Mouse (Mus musculus) layer of hippocampus, adult 2 months (tissue): Measurements from ENCODE around the gene Ube2q2. TPM values are rescaled to one million over a fixed set of nuclear protein-coding genes. Genes with fewer than 3 reads are reported as not detected.
A peak's percentile ranks its signal among the peaks of the same experiment; 100 is the strongest.

Experiments
- DNase-seq, 2 experiments: peaks; one replicate each; pipeline ENCODE4 v3.0.0; 2022; ENCODE audit warnings: low spot score in 2 of 2
- H3K27ac ChIP-seq: fragments of 200-600 bp; 2 replicates; pipeline ENCODE4 v1.8.1; 2022
- H3K4me3 ChIP-seq: fragments of 200-600 bp; 2 replicates; pipeline ENCODE4 v1.8.1; 2022; ENCODE audit warnings: mild to moderate bottlenecking
- CTCF ChIP-seq: fragments of 200-600 bp; conservative IDR thresholded peaks from 2 replicates; pipeline ENCODE4 v1.8.1; 2022; ENCODE audit warnings: antibody characterized with exemption, mild to moderate bottlenecking, moderate library complexity
- total RNA-seq, 2 experiments: library from RNA; stranded (reverse); gene quantifications; 2 replicates each; pipeline ENCODE4 v1.2.3; 2021

Ube2q2 gene
- total RNA-seq, 2 experiments from 2014 or later, result 58.0 to 65.8 TPM

DNA sequence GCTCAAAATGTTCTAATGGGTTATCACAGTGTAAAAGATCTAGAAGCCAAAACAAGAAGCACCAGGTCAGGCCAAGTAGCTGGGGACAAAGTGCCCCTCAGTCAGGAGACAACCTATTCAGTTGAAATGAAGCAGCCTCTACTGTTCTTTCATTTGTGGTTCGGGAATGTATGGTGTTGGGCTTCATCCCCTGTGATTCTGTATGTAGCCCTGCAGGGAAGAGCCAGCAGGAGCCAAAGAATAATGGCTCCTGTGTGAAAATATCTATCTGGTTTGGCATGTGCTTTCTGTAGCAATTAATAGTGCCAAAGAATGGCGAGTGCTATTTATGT, 59.8 kb downstream of the Ube2q2 start:
- Histone ChIP-seq H3K27ac (peak overlapping the region; percentile 91), H3K4me3 (peak overlapping the region; percentile 74)
- TF ChIP-seq CTCF, result no peak
- DNase-seq, result no peak

DNA sequence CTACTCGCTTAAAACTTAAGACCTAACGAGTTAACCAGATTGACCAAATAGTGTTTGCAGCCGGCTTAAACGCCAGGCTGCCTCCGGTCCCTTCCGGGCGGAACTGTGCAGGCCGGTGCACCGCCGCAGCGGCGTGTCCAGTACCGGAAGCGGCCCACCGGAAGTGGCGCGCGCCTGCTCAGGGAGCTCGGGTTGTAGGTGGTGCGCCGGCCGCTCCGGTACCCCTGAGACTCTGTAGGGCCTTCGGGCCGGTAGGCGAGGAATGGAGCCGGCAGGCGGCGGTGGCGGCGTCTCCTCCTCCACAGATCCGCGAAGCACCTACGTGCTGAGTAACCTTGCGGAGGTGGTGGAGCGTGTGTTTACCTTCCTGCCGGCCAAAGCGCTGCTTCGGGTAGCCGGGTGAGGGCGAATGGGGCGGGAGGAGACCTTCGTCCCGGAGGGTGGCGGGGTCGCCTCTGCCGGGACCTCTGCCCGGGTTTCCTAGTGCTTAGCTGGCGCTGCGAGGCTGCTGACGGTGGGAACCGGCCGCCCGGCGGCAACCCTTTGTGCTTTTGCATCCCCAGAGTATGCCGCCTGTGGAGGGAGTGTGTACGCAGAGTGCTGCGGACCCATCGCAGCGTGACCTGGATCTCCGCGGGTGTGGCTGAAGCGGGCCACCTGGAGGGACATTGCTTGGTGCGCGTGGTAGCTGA, 60.3 kb downstream of the Ube2q2 start, which contains the start of gene Fbxo22:
Gene Fbxo22 (plus strand): TSS at position 136 of the 692 bp plus-strand sequence.
- Histone ChIP-seq H3K27ac (peak within 1 kb of the TSS; percentile 91), H3K4me3 (peak within 1 kb of the TSS; percentile 74)
- DNase-seq, result peak; percentile 77 to 81
- peak; percentile 50 for TF ChIP-seq CTCF

DNA sequence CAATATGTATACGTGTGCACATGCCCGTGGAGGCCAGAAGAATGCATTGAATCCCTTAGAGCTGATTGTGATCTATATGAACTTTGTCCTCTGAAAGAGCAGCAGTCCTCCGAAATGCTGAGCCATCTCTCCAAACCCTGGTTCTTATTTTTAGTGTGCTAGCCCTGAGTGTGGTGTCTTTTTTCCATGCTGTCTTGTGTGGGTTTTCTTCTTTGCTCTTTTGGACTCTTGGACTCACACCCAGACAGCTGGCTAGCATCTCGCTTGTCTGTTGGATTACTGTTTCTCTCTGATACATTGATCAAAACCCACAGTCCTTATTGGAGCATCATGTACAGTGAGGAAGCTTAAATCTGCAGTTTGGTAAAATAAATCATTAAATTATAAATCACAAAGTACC, 63.0 kb downstream of the Ube2q2 start:
- H3K4me3 ChIP-seq, result no peak overlapping the region
- H3K27ac ChIP-seq, result no peak overlapping the region
- DNase-seq, result no peak
- no peak for TF ChIP-seq CTCF

DNA sequence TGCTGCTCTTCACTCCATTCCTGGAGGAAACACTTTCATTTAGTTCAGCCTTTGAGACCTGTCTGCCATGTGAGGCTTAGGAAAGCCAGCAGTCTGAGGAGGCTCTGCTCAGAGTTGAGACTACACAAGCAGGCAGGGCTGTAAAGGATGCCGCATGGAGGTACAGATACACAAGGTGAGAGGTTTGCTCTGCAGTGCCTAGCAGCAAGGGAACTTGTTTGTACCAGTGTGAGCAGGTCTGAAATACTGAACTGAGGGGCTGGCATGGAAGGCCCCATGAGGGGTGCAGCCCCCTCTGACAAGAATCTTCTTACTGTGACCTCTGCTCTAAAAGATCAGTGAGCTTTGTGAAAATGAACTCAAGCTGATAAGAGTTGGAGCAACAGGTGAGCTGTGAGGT, 64.7 kb downstream of the Ube2q2 start:
- no peak for DNase-seq
- TF ChIP-seq CTCF, result no peak
- Histone ChIP-seq H3K27ac (no peak overlapping the region), H3K4me3 (no peak overlapping the region)

DNA sequence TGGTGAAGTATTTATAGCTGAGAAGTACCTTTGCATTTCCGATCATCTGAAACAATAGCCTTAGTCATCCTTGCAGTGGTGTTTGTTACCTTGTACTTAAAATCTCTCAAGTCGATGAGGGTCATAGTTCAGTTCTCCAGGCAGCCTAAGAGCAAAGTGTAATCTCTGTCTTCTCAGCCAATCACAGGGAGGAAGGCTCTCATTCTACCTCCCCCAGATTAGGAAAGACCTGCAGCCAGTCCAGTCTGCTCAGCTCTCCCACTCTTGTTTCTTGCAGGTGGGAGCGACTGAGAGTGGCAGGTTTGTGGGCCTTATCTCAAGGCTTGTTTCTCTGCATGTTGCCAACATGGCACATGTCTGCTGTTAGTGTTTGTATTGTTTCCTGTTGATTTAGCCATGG, 66.4 kb downstream of the Ube2q2 start:
- TF ChIP-seq CTCF, result no peak
- Histone ChIP-seq H3K27ac (no peak overlapping the region), H3K4me3 (no peak overlapping the region)
- DNase-seq, result no peak

DNA sequence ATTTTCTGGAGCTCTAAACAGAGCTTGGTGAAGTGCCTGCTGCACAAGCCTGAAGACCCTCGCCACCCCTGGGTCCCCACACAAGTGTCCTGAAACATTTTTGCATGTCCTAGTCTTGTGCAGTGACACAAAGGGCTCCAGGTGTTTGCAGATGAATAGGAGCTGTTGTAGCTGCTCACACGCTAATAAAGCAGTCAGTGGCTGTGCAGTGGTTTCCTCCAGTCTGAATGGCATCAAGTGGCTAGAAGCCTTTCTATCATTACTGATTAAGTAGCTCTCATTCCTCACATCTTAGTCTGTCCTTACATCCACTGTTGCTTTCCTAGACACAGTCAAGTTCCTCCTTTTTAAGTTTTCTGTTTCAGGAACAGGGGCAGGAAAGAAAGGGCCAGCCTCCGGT, 67.0 kb downstream of the Ube2q2 start:
- DNase-seq, result no peak
- Histone ChIP-seq H3K27ac (no peak overlapping the region), H3K4me3 (no peak overlapping the region)
- no peak for TF ChIP-seq CTCF

DNA sequence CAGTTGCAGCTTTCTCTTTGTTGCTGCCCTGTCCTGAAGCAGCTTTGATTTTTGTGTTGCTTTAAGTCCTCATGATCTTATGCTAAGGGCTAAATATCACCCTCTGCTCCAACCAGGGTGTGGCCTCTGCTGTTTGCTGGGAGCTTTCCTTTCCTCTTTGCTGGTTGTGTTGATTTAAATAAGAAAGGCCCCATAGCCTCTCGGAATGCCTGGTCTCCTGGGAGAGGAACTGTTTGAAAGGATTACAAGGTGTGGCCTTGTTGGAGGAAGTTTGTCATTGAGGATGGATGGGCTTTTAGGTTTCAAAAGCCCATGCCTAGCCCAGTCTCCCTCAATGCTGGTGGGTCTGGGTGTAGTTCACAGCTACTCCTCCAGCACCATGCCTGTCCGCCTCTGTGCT, 67.4 kb downstream of the Ube2q2 start:
- TF ChIP-seq CTCF, result no peak
- H3K27ac ChIP-seq, result no peak overlapping the region
- H3K4me3 ChIP-seq, result no peak overlapping the region
- DNase-seq, result no peak

DNA sequence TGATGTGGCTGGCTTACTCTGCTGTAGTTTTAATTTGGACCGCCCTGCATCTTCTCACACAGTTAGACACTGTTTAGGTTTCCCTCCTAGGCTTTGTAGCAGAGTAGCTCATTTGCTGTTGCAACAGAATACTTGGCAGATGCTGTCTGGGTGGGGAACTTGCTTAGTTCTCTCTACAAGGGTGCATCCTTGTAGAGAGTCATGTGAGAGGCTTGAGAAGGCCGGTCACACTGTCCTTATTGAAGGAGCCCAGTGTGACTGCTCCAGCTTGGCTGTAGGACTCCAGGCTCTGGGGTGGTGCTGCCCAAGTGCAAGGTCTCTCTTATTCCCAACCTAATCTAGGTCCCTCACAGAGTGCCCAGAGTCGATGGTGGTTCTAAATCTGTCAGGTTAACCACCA, 68.7 kb downstream of the Ube2q2 start:
- Histone ChIP-seq H3K4me3 (no peak overlapping the region), H3K27ac (no peak overlapping the region)
- DNase-seq, result no peak
- no peak for TF ChIP-seq CTCF

DNA sequence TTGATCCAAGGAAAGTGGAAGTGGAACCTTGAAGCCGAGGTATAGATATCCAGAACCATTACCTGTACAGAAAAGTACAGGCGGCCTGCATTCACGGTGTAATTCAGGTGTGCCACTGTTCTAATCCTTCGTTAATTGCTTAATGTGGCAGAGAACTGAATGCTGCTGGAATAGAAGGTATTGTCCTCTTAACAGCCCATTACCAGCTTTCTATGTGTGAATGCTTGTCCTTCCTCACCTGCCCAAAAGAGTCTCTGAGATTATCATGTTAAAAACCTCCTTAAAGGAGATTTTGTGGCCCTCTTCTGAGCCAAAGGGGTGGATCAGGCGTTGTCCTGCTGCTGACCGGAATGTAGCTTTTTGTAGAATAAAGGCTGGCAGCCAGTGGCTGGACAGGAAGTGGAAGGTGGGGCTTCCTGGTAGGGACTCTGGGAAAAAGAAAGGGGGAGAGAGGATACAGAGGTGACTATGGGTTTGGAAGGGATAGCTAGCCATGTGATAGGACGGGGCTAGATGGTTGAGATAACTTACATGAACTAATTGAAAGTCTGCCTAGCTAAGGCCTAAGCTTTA, 76.6 kb downstream of the Ube2q2 start:
- no peak for DNase-seq
- no peak overlapping the region for H3K4me3 ChIP-seq
- H3K27ac ChIP-seq, result 0 out of 2 replicates have a peak overlapping the region, but pooled peaks have one; percentile 36
- TF ChIP-seq CTCF, result no peak

DNA sequence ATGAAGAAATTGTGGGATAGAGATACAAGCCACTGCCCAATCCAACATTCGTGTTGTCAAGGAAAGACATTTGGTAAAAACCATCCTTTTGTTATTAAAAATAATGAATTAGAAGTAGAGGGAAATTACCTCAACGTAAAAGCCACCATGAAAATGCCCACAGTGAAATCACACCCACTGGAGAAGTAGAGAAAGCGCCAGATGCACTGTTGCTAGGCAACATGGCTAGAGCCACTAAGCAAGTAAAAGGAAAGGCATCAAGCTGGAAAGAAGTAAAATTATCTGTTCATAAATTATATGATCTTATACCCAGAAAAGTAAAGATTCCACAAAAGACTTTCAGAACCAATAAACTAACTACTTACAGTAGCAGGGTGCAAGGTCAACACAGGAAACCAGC, 77.6 kb downstream of the Ube2q2 start:
- DNase-seq, result peak; percentile 23 to 63
- H3K4me3 ChIP-seq, result no peak overlapping the region
- H3K27ac ChIP-seq, result 0 out of 2 replicates have a peak overlapping the region, but pooled peaks have one; percentile 36
- TF ChIP-seq CTCF, result no peak

DNA sequence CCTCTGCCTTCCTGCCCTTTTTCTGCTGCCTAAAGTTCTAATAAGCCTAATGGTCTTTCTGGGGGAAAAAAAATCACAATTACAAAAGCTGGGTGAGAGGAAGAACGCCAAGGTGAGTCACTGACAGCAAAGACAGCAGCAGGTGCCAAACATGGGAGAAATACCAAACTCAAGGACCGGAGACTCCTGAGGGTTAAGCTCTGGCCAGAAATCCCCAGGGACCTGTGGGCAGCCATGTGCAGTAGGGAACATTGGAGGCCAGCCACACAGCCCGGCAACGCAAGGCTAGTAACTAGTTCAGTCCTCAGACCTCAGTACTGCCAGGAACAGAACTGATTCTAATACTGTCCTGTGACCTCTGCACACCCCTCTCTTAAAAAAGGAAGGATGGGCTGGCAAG, 79.5 kb downstream of the Ube2q2 start:
- Histone ChIP-seq H3K4me3 (no peak overlapping the region), H3K27ac (no peak overlapping the region)
- no peak for TF ChIP-seq CTCF
- no peak for DNase-seq

DNA sequence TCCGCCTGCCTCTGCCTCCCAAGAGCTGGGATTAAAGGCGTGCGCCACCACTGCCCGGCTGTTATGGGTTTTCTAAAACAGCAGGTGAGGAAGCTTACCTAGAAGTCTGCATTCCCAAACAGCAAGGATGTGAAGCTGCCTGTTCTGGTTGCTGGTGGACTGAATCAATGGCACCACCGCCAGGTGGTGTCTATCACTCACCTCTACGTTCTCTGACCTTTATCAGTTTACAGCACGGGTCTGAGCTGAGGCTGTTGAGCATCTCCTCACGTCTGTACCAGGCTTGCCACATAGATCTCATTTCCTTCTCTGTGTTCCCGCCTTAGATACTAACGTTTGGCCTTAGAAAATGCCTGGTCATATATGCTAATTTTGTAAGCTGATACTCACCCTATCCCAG, 80.4 kb downstream of the Ube2q2 start:
- DNase-seq, result no peak
- Histone ChIP-seq H3K4me3 (no peak overlapping the region), H3K27ac (no peak overlapping the region)
- no peak for TF ChIP-seq CTCF

DNA sequence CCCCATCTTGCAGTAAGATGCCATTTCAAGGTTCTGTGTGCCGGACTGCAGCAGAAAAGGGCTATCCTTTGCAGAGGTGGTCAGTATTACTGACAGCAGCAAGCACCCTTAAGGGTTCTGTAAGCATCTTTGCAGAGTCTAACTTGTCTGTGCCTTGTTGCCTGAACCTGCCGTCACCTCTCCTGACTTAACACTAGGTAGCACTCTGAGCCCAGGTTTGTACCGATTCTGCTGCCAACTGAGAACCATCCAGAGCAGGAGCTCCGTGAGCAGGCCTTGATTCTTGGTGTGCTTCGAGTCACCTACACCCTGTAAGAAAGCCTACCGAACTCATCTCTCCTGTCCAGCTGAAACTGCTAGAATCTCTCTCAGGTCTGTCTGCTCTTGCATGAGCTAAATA, 82.9 kb downstream of the Ube2q2 start:
- DNase-seq, result no peak
- peak; percentile 38 for TF ChIP-seq CTCF
- Histone ChIP-seq H3K27ac (no peak overlapping the region), H3K4me3 (no peak overlapping the region)

DNA sequence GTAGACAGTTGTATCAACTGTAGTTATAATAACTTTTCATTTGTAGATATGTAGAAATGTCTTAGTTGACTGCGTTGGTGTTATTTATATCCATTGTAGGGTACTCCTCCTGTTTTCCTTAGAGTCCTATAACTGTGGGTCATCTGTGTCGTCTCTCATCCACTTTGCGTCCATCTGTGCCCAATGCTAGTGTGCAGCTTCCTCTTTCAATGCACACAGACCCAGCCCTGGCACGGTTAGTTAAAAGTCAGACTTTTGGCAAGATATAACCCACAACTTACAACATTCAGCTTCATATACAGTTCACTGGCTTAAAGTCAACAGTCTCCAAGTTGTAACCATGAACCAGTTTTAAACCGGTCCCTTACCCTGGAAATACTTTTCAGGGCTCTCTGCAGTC, 83.5 kb downstream of the Ube2q2 start:
- H3K4me3 ChIP-seq, result no peak overlapping the region
- TF ChIP-seq CTCF, result no peak
- no peak for DNase-seq
- H3K27ac ChIP-seq, result no peak overlapping the region
